Comparison of ENCODE assay signal across 19 mouse cellular contexts in the genomic region with DNA sequence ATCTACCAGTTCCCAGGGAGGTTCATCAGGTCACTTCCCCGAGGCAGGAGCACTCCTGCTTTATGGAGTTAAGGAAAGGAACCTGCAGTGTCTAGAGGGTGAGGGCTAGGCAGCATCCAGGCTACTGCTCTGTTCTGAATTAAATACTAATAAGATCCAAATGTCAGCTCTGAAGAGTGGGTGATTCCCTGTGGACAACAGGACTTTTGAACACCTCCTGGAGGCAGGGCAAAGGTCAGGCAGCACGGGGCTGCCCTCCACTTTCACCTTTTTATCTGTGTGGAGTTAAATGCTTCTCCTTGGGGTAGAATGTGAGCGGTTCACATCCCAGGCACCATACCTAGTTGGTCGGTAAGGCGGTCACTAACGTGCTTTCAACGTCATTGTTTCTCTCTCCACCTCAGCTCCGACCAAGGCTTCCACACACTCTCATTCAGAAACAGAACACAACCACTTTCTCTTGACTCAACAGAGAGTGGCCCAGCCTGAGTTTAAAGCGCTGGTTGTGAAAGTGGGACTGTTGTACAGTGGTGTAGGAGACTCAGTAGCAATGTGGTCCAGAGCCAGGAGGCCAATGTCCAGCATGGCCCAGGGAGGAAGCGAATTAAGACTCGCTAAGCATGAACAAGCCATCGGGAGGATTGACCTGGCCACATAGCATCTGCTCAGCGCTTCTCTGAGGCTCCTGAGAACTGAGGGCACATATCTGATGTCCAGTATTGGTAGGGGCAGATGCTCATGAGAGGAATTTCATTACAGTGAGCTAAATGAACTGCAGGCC.
"Had no signal": no experiment of that assay in that cellular context is flagged by ENCODE, and none has a peak within 500 bp of the region (broad histone marks: within the 10 kb centered on the region; RNA-seq: fewer than 3 reads in every experiment).

No protein-coding gene starts in this region.

- H3K9ac ChIP-seq: intestine, embryonic 15.5 days; limb, embryonic 13.5 days; liver, embryonic 13.5 days; lung, embryonic 14.5 days; midbrain, embryonic 13.5 days had no signal

- ATAC-seq: intestine, embryonic 15.5 days; lung, postnatal 0 days; midbrain, embryonic 13.5 days; midbrain, embryonic 16.5 days had no signal

- H3K27ac ChIP-seq: intestine, embryonic 15.5 days; kidney, postnatal 0 days; left cerebral cortex, adult 2 months; limb, embryonic 13.5 days; liver, embryonic 13.5 days; macrophage; midbrain, embryonic 13.5 days; stomach, postnatal 0 days had no signal

- DNase-seq: layer of hippocampus, postnatal 36 days; liver; liver, embryonic 13.5 days; lung, embryonic 14.5 days; right cerebral cortex, adult 18-20 months; right cerebral cortex, postnatal 14 days; right cerebral cortex, postnatal 4 days; thymus, adult 2 months; thymus, postnatal 14 days; thymus, postnatal 4 days had no signal

- H3K27me3 ChIP-seq: intestine, embryonic 15.5 days; limb, embryonic 13.5 days; liver, embryonic 13.5 days; midbrain, embryonic 13.5 days had no signal

- H3K9me3 ChIP-seq: intestine, embryonic 15.5 days; limb, embryonic 13.5 days; liver, embryonic 13.5 days; midbrain, embryonic 13.5 days had no signal

- H3K4me2 ChIP-seq: intestine, embryonic 15.5 days; limb, embryonic 13.5 days; liver, embryonic 13.5 days; lung, embryonic 14.5 days; midbrain, embryonic 13.5 days had no signal

- H3K36me3 ChIP-seq: intestine, embryonic 15.5 days; limb, embryonic 13.5 days; liver, embryonic 13.5 days; midbrain, embryonic 13.5 days had no signal

- H3K4me3 ChIP-seq: intestine, embryonic 15.5 days; left cerebral cortex, adult 2 months; limb, embryonic 13.5 days; liver, embryonic 13.5 days; midbrain, embryonic 13.5 days had no signal
